Mouse (Mus musculus): ENCODE results near the gene Wfikkn2.

Gene Wfikkn2

DNA sequence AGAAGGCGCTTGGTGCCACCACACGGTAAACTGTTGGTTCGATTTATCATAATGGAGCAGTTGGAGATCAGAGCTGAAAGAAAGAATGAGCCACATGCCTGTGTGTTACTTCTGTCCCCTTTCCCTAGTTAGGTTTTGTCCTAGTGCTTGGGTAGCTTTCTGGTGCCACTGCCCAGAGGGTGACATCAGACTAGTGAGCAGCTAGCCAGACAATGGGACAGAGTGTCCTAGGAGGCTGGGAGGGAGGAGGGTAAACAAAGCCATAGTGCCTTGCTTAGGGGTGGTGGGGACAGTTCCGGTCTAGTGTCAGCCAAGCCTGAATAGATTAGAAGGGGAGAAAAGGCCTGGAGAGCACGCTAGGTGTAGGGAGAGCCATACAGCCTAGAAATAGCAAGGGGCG lies 12.4 kb downstream of the Wfikkn2 start:
- in situ Hi-C loops (cut with MboI; ENCODE audit: low pct_unique_long_range_greater_than_20kb in 1 of 2, low sequenced_read_pairs in 2 of 2, unreplicated experiment in 1 of 2), result no loop called here

DNA sequence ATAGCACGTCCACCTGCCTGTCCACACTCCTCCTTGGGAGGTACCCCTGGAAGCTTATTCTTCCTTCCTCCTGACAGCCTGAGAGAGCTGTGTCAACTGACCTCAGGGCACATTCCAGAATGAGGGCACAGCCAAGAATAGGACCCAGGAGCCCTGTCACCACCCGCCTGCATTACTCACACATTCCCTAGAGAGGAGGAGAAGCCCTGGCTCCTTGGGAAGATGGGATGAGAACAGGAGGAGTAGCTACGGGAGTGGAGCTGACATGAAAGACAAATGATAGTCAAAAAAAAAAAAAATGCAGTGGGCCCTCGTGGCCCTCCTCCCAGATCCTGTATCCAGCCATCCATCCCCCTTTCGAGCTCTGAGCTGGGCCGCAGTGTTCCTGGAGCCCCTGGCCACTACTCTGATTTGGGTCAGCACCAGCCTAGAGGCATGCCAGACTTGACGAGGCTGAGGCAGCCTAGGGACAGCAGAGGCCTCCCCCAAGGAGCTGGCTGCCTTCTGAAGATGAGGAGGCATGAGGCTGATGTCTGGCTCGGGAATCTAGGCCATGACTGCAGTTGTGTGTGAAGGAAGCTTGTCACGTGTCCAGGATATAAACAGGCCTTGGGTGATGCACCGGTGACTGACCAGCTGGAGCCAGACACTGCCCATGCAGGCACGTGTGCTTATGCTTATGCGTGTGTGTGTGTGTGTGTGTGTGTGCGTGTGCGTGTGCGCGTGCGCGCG lies 13.8 kb downstream of the Wfikkn2 start:
- in situ Hi-C loops (cut with MboI; ENCODE audit: low pct_unique_long_range_greater_than_20kb in 1 of 2, low sequenced_read_pairs in 2 of 2, unreplicated experiment in 1 of 2), result no loop called here

DNA sequence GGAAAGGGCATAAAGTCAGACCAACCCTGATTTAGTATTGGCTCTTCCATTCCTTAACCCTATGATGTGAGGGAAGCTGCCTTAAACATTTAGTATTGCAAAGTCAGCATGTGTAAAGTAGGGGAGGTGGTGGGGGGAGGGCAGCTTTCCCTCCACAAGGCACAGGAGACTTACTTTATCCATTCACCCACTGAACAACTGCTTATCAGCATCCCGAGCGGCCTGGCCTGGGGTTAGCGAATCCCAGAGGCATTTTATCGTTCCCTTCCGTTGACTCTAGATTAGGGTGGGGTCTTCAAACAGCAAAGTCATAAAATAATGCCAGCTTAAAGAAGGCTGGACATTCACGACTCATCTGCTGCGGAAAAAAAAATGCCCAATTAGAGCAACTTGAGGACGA lies 15.6 kb downstream of the Wfikkn2 start:
- in situ Hi-C loops (cut with MboI; ENCODE audit: low pct_unique_long_range_greater_than_20kb in 1 of 2, low sequenced_read_pairs in 2 of 2, unreplicated experiment in 1 of 2), result no loop called here

DNA sequence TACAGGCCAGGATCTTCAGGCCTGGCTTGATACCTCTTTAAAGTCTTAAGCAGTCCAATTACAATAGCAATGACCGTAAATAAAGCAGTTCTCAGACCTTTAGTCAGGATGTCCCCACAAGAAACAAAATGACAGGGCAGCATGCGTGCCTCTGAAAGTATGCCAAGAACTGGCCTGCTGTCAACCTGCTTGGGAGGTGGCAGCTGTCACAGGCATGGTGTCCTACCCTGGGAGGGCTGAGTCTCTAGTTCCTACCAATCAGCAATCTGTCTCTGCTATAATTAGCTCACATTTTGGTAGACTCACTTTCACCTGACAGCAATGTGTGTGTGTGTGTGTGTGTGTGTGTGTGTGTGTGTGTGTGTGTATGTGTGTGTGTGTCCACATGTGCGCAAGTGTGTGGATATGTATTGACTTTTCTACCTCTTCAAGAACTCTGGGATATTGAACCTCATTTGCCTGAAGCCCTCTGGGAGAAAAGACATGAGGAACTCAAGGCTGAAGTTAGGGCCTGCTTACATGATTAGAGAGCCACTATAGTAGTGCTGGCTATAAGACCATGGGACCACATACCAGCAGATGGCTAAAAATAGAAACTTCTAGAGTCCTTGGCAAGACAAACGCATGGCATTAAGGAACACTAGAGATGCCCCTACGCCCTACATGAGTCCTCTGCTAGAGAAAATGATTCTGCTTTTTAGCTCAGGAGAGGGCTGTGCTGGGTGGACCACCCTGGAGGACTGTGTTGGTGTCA lies 16.4 kb downstream of the Wfikkn2 start:
- in situ Hi-C loops (cut with MboI; ENCODE audit: low pct_unique_long_range_greater_than_20kb in 1 of 2, low sequenced_read_pairs in 2 of 2, unreplicated experiment in 1 of 2), result no loop called here

DNA sequence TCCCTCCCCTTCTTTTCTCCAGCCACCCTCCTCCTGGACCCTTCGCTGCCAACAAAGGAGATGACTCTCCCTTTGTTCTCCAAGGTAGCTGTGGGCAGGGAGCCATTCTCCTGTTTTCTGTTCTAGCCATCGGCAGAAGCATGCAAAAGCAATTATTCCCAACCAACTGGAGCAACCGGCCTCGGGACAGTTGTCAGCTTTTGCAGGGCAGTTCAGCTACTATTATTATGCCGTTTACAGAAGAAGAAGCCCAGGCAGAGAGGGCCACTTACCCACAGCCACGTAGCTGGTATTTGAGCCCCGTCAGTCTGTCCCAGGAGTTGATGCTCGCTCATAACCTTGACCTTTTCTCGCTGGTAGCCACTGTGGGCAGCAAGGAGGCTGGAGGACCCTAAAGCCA lies 17.4 kb downstream of the Wfikkn2 start:
- in situ Hi-C loops (cut with MboI; ENCODE audit: low pct_unique_long_range_greater_than_20kb in 1 of 2, low sequenced_read_pairs in 2 of 2, unreplicated experiment in 1 of 2), result no loop called here

DNA sequence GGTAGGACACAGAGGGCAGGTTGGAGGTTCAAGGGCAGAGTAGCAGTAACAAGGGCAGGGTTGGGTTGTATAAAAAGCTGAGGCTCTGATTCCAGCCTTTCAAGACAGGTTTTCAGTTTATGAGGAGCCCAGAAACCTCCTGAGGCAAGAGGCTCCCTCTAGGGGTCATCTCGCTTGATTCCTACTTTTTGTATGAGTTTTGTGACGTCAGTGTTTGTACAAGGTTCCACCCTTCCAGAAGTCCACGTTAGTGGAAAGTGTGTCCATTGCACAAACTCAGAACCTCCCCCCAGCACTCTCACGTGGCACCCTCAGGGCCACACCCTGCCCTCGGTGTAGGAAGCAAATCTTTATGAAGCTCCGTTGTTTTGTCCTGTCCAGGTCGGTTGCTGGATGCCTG lies 19.8 kb downstream of the Wfikkn2 start:
- in situ Hi-C loops (cut with MboI; ENCODE audit: low pct_unique_long_range_greater_than_20kb in 1 of 2, low sequenced_read_pairs in 2 of 2, unreplicated experiment in 1 of 2), result no loop called here

DNA sequence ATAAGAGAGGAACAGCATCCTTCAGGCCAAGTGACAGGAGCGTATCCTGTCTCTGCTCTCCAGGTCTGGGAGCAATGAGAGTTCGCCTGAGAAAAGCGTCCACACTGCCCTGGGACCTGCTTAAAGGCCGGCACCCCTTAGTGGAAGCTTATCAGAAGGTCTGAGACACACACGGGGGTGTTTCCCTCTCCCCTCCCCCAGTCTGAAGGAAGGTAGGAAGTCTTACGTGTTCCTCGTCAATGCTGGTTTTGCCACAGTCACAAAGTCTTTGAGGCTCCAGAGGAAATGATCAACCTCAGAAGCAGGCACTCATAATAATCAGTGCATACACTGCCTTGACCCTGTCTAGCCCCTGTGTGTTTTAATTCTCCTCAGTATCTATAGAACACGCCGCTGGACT lies 22.3 kb downstream of the Wfikkn2 start:
- in situ Hi-C loops (cut with MboI; ENCODE audit: low pct_unique_long_range_greater_than_20kb in 1 of 2, low sequenced_read_pairs in 2 of 2, unreplicated experiment in 1 of 2), result loop anchor here in 1 of 2 experiments (5.0 kb wide), 1 partner anchor 86 kb away; no protein-coding TSS in a partner anchor

DNA sequence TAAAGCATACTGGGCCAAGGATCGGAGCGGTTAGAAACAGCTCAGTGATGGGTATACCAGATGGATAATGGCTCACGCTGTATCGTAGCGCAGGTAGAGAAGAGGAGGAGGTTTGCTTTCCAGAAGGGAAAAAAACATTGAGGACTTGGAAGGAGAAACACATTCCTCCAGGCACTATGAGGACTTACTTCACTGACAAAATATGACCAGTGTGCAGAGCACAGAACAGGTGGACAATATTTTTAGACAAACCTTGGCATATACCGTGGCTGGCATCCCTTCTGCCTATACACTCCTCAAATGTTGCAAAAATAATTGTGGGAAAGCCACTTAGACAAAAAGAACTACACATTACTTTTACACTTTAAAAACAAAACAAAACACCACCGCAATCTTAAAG lies 24.5 kb downstream of the Wfikkn2 start:
- in situ Hi-C loops (cut with MboI; ENCODE audit: low pct_unique_long_range_greater_than_20kb in 1 of 2, low sequenced_read_pairs in 2 of 2, unreplicated experiment in 1 of 2), result loop anchor here in 1 of 2 experiments (5.0 kb wide), 1 partner anchor 84 kb away; no protein-coding TSS in a partner anchor

DNA sequence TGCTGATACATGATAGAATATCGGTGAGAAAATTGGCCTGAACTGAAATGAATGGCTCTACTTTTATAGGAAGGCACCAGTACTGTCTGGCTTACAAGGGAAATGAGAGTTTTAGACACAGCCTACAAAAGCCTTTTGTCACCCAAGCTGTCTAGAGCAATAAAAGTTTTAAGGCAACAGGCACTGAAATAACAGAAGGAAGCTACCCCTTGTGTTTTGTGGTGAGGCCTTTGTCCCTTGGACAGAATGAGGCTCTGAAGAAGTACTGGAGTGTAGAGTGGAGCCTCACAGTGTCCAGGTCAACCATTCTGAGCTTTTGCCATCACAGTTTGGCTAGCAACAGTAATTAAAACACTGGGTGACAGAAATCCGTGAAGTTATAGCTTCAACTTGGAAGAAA lies 29.6 kb downstream of the Wfikkn2 start:
- in situ Hi-C loops (cut with MboI; ENCODE audit: low pct_unique_long_range_greater_than_20kb in 1 of 2, low sequenced_read_pairs in 2 of 2, unreplicated experiment in 1 of 2), result no loop called here

DNA sequence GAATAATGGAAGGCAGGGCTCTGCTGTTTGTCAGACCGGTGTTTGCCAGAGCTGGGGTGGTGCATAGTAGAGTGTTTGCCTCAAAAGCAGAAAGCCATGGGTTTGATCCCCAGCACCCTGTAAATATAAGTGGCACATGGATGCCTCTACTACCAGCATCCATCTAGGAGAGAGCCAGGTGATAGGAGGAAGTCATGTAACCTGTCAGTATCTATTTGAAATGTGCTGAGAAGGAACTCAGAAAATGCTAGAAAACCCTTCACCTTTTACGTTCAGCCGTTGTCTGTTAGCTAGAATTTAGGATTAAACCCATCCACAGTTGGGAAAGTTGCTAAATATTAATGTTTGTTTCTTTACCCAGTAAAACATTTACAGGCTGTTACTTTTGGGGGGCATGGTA lies 30.2 kb downstream of the Wfikkn2 start:
- in situ Hi-C loops (cut with MboI; ENCODE audit: low pct_unique_long_range_greater_than_20kb in 1 of 2, low sequenced_read_pairs in 2 of 2, unreplicated experiment in 1 of 2), result no loop called here

DNA sequence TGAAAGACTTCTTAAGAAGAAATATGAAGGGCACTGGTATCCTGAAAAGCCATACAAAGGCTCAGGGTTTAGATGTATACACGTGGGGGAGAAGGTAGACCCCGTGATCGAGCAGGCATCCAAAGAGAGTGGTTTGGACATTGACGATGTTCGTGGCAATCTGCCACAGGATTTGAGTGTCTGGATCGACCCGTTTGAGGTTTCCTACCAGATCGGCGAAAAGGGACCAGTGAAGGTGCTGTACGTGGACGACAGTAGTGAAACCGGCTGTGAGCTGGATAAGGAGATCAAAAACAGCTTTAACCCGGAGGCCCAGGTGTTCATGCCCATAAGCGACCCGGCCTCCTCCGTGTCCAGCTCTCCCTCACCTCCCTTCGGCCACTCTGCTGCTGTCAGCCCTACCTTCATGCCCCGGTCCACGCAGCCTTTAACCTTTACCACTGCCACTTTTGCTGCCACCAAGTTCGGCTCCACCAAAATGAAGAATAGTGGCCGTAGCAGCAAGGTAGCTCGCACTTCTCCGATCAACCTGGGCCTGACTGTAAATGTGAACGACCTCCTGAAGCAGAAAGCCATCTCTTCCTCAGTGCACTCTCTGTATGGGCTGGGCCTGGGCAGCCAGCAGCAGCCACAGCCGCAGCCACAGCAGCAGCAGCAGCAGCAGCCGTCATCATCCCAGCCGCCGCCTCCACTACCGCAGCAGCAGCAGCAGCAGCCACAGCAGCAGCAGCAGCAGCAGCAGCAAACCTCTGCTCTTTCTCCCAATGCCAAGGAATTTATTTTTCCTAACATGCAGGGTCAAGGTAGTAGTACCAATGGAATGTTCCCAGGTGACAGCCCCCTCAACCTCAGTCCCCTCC lies 31.8 kb downstream of the Wfikkn2 start:
- in situ Hi-C loops (cut with MboI; ENCODE audit: low pct_unique_long_range_greater_than_20kb in 1 of 2, low sequenced_read_pairs in 2 of 2, unreplicated experiment in 1 of 2), result no loop called here

DNA sequence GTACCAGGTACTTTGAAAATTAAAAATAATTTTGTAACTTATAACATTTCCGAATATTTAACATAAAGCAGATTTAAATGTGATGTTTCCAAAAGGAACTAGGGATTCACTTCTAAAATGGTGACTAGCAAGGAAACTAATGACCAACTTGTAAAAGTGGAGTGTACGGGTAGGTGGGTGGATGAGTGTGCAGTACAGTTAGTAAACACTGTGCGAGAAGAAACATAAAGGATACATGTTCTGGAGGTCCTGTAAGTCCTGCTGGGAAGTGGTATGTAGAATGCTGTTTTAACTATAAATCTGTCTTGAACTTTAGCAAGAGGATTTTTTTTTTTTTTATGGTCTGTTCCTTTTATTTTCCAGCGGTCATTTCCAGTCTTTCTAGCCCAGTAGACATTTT lies 32.8 kb downstream of the Wfikkn2 start:
- in situ Hi-C loops (cut with MboI; ENCODE audit: low pct_unique_long_range_greater_than_20kb in 1 of 2, low sequenced_read_pairs in 2 of 2, unreplicated experiment in 1 of 2), result no loop called here

DNA sequence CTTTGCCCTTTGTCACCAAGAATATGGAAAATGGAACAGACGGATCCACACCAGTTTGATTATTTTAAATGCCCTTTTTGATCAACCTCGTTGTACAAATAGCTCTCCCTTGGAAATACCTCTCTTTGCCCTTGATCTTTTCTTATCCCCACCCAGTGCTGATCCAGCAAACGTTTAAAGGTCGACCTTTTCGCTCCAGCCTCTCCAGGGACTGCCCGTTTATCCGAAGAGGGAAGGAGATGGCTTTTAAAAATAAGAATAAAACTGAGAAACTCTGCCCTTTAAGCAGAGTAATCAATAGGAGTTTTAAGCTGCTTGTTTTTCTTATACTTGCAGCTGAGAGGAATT lies 33.3 kb downstream of the Wfikkn2 start:
- in situ Hi-C loops (cut with MboI; ENCODE audit: low pct_unique_long_range_greater_than_20kb in 1 of 2, low sequenced_read_pairs in 2 of 2, unreplicated experiment in 1 of 2), result no loop called here

DNA sequence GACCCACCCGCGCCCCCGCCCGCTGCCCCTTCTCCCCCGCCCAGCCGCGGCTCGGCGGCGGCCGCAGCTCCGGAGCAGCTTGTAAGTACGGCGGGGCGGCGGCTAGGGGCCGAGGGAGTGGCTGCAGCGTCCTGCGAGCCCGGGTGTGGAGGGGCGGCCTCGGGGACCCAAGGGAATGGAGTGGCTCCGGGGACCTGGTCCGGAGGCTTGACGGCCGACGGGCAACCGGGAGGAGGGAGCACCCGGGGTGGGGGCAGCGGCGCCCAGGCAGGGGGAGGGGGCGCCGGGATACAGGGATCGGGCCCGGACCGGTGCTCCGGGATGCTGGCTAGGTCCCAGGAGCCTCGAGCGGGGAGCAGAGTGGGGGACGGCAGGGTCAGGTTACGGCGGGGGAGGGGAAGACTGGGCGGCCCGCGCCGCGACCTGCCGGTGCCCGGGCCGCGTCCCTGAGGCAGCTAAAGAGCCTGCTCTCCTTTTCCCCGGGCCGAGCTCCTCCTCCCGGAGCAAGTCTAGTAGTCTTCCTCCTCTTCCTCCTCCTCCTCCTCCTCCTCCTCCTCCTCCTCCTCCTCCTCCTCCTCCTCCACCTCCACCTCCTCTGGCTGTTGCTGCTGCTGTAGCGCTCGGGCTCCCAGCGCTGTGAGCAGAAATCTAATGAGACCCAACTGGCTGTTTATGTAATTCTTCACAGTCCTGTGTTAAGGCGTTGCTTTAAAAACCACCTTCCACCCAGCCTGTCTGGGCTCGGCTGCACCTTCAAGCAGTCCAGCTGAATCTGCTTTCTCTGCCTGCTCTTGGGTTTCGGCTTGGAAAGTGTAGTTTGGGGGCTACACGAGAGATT lies 33.9 kb downstream of the Wfikkn2 start:
- in situ Hi-C loops (cut with MboI; ENCODE audit: low pct_unique_long_range_greater_than_20kb in 1 of 2, low sequenced_read_pairs in 2 of 2, unreplicated experiment in 1 of 2), result no loop called here

DNA sequence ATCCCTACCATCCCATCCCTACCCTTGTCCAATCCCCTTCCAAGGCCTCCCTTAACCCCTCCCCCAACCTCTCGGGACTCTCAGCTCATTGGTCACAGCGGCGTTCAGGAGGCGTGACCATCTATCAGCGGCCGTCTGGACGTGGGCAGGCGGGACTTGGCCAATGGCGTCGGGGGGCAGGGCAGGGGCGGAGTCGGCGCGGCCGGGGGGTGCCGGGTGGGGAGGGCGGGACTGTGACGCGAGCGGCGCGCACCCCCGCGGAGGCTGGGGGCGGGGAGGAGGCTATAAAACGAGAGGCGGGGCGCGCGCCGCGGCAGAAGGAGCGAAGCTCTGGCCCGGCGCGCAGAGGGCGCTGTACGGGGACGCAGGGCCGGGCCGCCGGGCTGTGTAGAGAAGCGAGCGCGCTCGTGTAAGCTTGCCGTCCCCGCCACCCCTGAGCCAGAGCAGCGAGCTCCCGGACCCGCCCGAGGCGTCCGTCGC lies 34.6 kb downstream of the Wfikkn2 start, which contains the start of gene Tob1:
Tob1 (plus strand) TSS at position 331 of the 480 bp plus-strand sequence.
- in situ Hi-C loops (cut with MboI; ENCODE audit: low pct_unique_long_range_greater_than_20kb in 1 of 2, low sequenced_read_pairs in 2 of 2, unreplicated experiment in 1 of 2), result no loop called here

DNA sequence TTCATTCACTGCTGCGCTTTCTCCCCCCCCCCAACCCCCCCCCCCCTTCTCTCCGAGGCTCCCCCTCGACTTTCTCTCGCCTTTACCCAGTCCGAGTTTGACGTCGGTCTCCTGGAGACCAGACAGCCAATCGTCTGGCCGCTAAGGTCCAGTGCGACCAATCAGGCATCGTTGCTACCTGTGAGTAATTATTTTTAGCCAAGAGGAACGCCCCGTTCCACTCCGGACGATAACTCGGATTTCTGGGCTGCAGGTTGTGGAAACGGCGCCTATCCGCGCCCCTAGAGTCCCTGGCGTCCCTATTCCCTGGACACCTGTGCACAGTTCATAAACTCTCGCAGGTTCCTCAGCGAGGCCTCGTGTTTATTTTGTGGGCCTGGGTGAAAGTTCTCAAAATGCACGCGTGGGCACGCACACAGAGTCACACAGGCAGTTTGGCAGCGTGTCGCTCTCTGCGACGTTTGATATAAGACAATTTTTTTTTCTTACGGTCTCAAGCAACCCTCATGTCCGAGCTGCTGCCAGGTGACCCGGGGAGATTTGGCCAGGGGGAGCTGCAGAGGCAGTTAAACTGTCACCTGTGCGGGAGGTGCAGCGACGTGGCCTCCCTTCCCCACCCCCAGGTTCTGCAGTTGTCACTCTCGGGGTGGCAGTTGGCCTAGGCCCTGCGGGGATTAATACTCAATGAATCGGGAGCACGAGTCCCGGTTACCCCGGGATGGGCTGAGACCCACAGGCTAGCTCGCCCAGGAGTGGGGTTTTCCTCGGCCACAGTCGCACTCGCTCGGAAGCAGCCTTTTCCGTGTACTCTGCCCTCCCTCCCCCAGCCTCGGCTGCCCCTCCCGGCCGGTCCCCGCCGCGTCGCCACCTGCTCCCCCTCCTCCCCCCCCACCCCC lies 35.4 kb downstream of the Wfikkn2 start:
- in situ Hi-C loops (cut with MboI; ENCODE audit: low pct_unique_long_range_greater_than_20kb in 1 of 2, low sequenced_read_pairs in 2 of 2, unreplicated experiment in 1 of 2), result no loop called here

DNA sequence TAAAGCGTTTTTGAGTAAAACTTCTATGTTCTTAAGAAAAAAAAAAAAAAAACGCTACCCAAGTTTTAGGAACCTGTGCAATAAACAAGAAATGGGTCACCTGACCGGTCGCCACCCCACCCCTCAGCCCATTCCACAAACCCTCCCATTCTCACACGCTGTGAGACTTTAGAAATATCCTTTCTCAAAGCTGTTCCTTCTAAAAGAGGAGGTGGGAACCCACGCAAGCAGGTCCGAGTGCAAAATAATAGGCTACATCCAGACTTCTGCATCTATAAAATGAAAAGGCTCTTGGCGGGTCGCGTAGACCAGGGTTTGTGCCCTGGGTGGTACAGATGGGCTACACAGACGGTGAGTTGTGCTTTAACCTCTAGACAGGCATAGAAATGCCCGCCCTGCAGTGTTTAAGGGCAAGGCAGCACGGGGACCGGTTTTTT lies 36.1 kb downstream of the Wfikkn2 start:
- in situ Hi-C loops (cut with MboI; ENCODE audit: low pct_unique_long_range_greater_than_20kb in 1 of 2, low sequenced_read_pairs in 2 of 2, unreplicated experiment in 1 of 2), result no loop called here
